Mouse (Mus musculus): ENCODE data around the gene Vwa3a.
"Not testable (repeated sequence)": the region's sequence is repeated elsewhere in the genome, so short reads cannot be mapped to it uniquely, and the experiment has no call there.

Vwa3a gene

GRCm38 (mm10) chr7:120739018-120739417 is at the start of gene Vwa3a:
Gene Vwa3a (plus strand): TSS chr7:120739318.
- in situ Hi-C loops (cut with MseI, MboI) = no loop called here

- in situ Hi-C loops (cut with MseI, MboI) = no loop called here
Measured at GRCm38 (mm10) chr7:120690634-120691033, 48.5 kb upstream of the Vwa3a start.

- in situ Hi-C loops (cut with MseI, MboI) = no loop called here
Measured at GRCm38 (mm10) chr7:120693831-120694375, 45.2 kb upstream of the Vwa3a start.

GRCm38 (mm10) chr7:120695196-120695595 is 43.9 kb upstream of the Vwa3a start:
- in situ Hi-C loops (cut with MseI, MboI) = no loop called here

GRCm38 (mm10) chr7:120695641-120696040 is 43.5 kb upstream of the Vwa3a start:
- in situ Hi-C loops (cut with MseI, MboI) = no loop called here

- in situ Hi-C loops (cut with MseI, MboI) = no loop called here
Measured at GRCm38 (mm10) chr7:120696331-120696730, 42.8 kb upstream of the Vwa3a start.

- in situ Hi-C loops (cut with MseI, MboI) = no loop called here
Measured at GRCm38 (mm10) chr7:120699586-120699985, 39.5 kb upstream of the Vwa3a start.

GRCm38 (mm10) chr7:120703888-120704287 is 35.2 kb upstream of the Vwa3a start:
- in situ Hi-C loops (cut with MseI, MboI) = no loop called here

- in situ Hi-C loops (cut with MseI, MboI) = no loop called here
Measured at GRCm38 (mm10) chr7:120712071-120712470, 27.0 kb upstream of the Vwa3a start.

GRCm38 (mm10) chr7:120713225-120713624 is 25.9 kb upstream of the Vwa3a start:
- in situ Hi-C loops (cut with MseI, MboI) = no loop called here

GRCm38 (mm10) chr7:120713951-120714350 is 25.2 kb upstream of the Vwa3a start:
- in situ Hi-C loops (cut with MseI, MboI) = not testable (repeated sequence)

GRCm38 (mm10) chr7:120717261-120717660 is 21.9 kb upstream of the Vwa3a start:
- in situ Hi-C loops (cut with MseI, MboI) = no loop called here

GRCm38 (mm10) chr7:120721051-120721450 is 18.1 kb upstream of the Vwa3a start:
- in situ Hi-C loops (cut with MseI, MboI) = no loop called here

- in situ Hi-C loops (cut with MseI, MboI) = no loop called here
Measured at GRCm38 (mm10) chr7:120721456-120721855, 17.7 kb upstream of the Vwa3a start.

- in situ Hi-C loops (cut with MseI, MboI) = no loop called here
Measured at GRCm38 (mm10) chr7:120722063-120722462, 17.1 kb upstream of the Vwa3a start.

- in situ Hi-C loops (cut with MseI, MboI) = no loop called here
Measured at GRCm38 (mm10) chr7:120722839-120723278, 16.3 kb upstream of the Vwa3a start.

- in situ Hi-C loops (cut with MseI, MboI) = no loop called here
Measured at GRCm38 (mm10) chr7:120727581-120727980, 11.5 kb upstream of the Vwa3a start.

- in situ Hi-C loops (cut with MseI, MboI) = no loop called here
Measured at GRCm38 (mm10) chr7:120729635-120730034, 9.5 kb upstream of the Vwa3a start.

- in situ Hi-C loops (cut with MseI, MboI) = no loop called here
Measured at GRCm38 (mm10) chr7:120732906-120733305, 6.2 kb upstream of the Vwa3a start.

GRCm38 (mm10) chr7:120739558-120740101 is 512 bp downstream of the Vwa3a start:
- in situ Hi-C loops (cut with MseI, MboI) = no loop called here

GRCm38 (mm10) chr7:120743366-120744351 is 4.5 kb downstream of the Vwa3a start:
- in situ Hi-C loops (cut with MseI, MboI) = no loop called here

GRCm38 (mm10) chr7:120744606-120745005 is 5.5 kb downstream of the Vwa3a start:
- in situ Hi-C loops (cut with MseI, MboI) = no loop called here

- in situ Hi-C loops (cut with MseI, MboI) = no loop called here
Measured at GRCm38 (mm10) chr7:120746029-120746428, 6.9 kb downstream of the Vwa3a start.

All from mouse trophoblast stem cell (cell line).